Mouse (Mus musculus): Measurements from ENCODE around the gene Map4k5. TPM values are rescaled to one million over a fixed set of nuclear protein-coding genes. Genes with fewer than 3 reads are reported as not detected.

Map4k5 gene
- total RNA-seq, 2 experiments from 2014 or later = 41.9 to 44.7 TPM

- DNase-seq = no peak
Measured at GRCm38 (mm10) chr12:69885170-69885923, 7.7 kb downstream of the Map4k5 start.

GRCm38 (mm10) chr12:69884053-69884452 lies 8.9 kb downstream of the Map4k5 start:
- DNase-seq = no peak

- no peak for DNase-seq
Measured at GRCm38 (mm10) chr12:69881198-69881905, 11.6 kb downstream of the Map4k5 start.

GRCm38 (mm10) chr12:69879739-69880138 lies 13.3 kb downstream of the Map4k5 start:
- DNase-seq = no peak

GRCm38 (mm10) chr12:69879172-69879665 lies 13.8 kb downstream of the Map4k5 start:
- DNase-seq = no peak

- DNase-seq = no peak
Measured at GRCm38 (mm10) chr12:69877842-69878363, 15.1 kb downstream of the Map4k5 start.

GRCm38 (mm10) chr12:69871632-69872031 lies 21.4 kb downstream of the Map4k5 start:
- DNase-seq = no peak

GRCm38 (mm10) chr12:69867338-69867737 lies 25.7 kb downstream of the Map4k5 start:
- DNase-seq = no peak

GRCm38 (mm10) chr12:69864164-69864692 lies 28.8 kb downstream of the Map4k5 start:
- no peak for DNase-seq

GRCm38 (mm10) chr12:69863505-69863904 lies 29.5 kb downstream of the Map4k5 start:
- no peak for DNase-seq

- DNase-seq = no peak
Measured at GRCm38 (mm10) chr12:69858847-69859246, 34.2 kb downstream of the Map4k5 start.

- DNase-seq = no peak
Measured at GRCm38 (mm10) chr12:69857597-69857996, 35.4 kb downstream of the Map4k5 start.

- DNase-seq = no peak
Measured at GRCm38 (mm10) chr12:69856398-69856797, 36.6 kb downstream of the Map4k5 start.

GRCm38 (mm10) chr12:69855641-69856300 lies 37.2 kb downstream of the Map4k5 start:
- no peak for DNase-seq

- no peak for DNase-seq
Measured at GRCm38 (mm10) chr12:69853942-69854341, 39.1 kb downstream of the Map4k5 start.

GRCm38 (mm10) chr12:69853387-69853786 lies 39.6 kb downstream of the Map4k5 start:
- no peak for DNase-seq

GRCm38 (mm10) chr12:69852288-69852687 lies 40.7 kb downstream of the Map4k5 start:
- no peak for DNase-seq

- no peak for DNase-seq
Measured at GRCm38 (mm10) chr12:69848083-69848878, 44.7 kb downstream of the Map4k5 start.

GRCm38 (mm10) chr12:69846499-69846898 lies 46.5 kb downstream of the Map4k5 start:
- no peak for DNase-seq

- DNase-seq = no peak
Measured at GRCm38 (mm10) chr12:69845722-69846121, 47.3 kb downstream of the Map4k5 start.

- peak; percentile 27 for DNase-seq
Measured at GRCm38 (mm10) chr12:69843531-69844445, 49.2 kb downstream of the Map4k5 start.

Measured in heart, postnatal 4 days (tissue).